Mouse (Mus musculus): ENCODE measurements at regions not wholly inside any gene's neighbourhood (a gene's known extent, or its start where the extent isn't known, plus 50 kb on each side); places are given as distances from the start of the nearest gene placed in this dataset.

DNA sequence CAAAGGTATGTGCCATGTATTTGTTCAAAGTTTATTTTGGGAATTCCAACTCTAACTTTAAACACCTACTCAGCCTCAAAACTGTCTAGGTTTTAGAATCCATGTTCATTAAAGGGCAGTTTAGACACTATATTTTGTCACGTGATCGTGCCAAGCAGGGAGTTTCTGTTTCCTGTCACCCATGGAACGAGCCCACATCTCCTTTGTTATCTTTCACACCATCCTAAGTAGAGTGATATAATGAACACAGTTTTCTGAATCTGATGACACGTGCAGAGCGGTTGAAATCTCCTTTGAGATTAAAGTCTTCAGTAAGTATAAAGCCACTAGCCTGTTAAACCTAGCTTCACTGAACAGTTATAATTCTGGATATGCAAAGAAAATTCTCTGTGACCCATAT is 1066.1 kb downstream of the Gsdmc2 start:
- DNase-seq (ENCODE audit: low spot score in 2 of 2), result no peak

GRCm38 (mm10) chr15:62752686-62753085 is 1092.3 kb downstream of the Gsdmc2 start:
- DNase-seq (ENCODE audit: low spot score in 2 of 2), result no peak

- DNase-seq (ENCODE audit: low spot score in 2 of 2), result no peak
These were observed 1101.1 kb downstream of the Gsdmc2 start for GRCm38 (mm10) chr15:62743879-62744278.

GRCm38 (mm10) chr15:62740746-62741145 is 1104.2 kb downstream of the Gsdmc2 start:
- no peak for DNase-seq (ENCODE audit: low spot score in 2 of 2)

DNA sequence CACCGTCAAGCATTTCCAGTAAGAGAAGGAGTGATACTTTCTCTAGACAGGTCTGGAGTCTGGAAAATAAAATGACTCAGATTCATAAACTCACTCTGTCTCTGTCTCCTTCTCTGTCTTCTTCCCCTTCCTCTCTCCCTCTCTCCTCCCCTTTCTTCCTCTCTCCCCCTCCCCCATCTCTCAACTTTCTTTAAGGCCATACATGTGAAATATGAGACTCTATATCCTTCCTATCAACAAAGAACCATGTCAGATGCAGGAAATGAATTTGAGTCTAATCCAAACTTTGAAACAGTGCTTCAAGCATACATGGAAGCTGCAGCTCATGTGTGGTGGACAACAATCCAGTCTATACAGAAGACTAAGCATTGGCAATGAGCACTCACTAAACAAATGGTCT is 1109.6 kb downstream of the Gsdmc2 start:
- no peak for DNase-seq (ENCODE audit: low spot score in 2 of 2)

GRCm38 (mm10) chr15:62734900-62735299 is 1110.1 kb downstream of the Gsdmc2 start:
- no peak for DNase-seq (ENCODE audit: low spot score in 2 of 2)

GRCm38 (mm10) chr15:62730524-62730923 is 1114.5 kb downstream of the Gsdmc2 start:
- DNase-seq (ENCODE audit: low spot score in 2 of 2), result no peak

- DNase-seq (ENCODE audit: low spot score in 2 of 2), result no peak
These were observed 1130.7 kb downstream of the Gsdmc2 start for GRCm38 (mm10) chr15:62714265-62714664.

DNA sequence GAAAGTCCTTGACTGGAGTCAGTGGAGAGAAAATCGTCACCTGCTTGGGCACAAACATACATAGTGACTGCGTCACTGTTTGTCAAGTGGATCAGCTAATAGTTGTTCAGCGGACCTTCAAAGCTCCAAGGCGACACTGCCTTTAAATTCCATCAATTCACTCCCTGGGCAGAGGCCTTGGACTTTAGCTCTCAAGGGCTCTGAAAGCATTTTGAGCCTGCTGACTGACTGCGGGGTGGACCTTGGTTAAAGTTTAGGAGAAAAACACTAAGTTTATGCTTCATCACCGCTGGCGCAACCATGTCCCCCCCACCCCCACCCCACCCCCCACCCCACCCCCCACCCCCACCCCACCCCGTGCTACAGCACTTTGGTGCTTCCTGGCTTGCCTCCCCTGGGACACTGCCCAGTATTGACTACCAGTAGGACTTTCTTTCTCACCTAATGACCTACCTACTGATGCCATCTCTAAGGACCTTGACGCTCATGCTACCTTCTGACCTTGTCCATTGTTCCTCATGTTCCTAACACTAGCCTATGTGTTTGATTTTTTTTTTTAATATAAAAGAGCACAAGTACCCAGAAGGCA is 1132.3 kb downstream of the Gsdmc2 start:
- DNase-seq (ENCODE audit: low spot score in 2 of 2), result no peak

GRCm38 (mm10) chr15:62712060-62712542 is 1132.9 kb downstream of the Gsdmc2 start:
- no peak for DNase-seq (ENCODE audit: low spot score in 2 of 2)

- DNase-seq (ENCODE audit: low spot score in 2 of 2), result no peak
These were observed 1135.4 kb downstream of the Gsdmc2 start for GRCm38 (mm10) chr15:62709546-62709945.

- DNase-seq (ENCODE audit: low spot score in 2 of 2), result no peak
These were observed 1146.4 kb downstream of the Gsdmc2 start for GRCm38 (mm10) chr15:62698559-62698958.

DNA sequence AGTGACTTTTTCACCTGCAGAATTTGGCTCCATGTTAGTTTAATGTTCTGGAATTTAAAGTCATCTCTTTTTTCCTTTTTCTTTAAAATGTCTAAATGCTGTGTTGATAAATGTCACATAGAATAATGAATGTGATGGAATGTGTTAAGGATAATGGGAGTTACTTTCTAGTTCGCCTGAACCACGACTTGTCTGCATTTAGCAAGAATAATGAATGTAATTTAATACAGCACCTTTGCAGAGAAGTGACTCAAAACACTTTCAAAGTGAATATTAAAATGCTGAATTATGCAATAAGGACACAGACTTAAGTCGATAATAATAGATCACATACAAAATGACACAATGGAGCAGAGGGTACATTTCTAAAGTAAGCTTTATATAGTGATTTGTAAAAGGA is 1150.2 kb downstream of the Gsdmc2 start:
- no peak for DNase-seq (ENCODE audit: low spot score in 2 of 2)

DNA sequence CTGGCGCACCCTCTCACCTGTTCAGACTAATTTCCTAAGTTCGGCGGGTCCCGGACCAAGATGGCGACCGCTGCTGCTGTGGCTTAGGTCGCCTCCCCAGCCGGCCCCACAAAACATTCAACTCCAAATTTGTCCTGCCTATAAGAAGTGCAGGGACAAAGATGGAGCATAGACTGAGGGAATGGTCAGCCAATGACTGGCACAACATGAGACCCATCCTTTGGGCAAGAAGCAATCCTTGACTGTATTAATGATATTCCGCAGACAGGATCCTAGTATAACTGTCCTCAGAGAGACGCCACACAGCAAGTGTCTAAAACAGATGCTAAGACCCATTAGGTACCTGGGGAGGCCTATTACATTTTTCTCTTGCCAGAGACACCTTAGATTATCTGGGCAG is 1151.3 kb downstream of the Gsdmc2 start:
- DNase-seq (ENCODE audit: low spot score in 2 of 2), result no peak

GRCm38 (mm10) chr15:62673410-62673809 is 1171.6 kb downstream of the Gsdmc2 start:
- DNase-seq (ENCODE audit: low spot score in 2 of 2), result no peak

- DNase-seq (ENCODE audit: low spot score in 2 of 2), result no peak
These were observed 1175.0 kb downstream of the Gsdmc2 start for GRCm38 (mm10) chr15:62670026-62670425.

- no peak for DNase-seq (ENCODE audit: low spot score in 2 of 2)
These were observed 1185.9 kb downstream of the Gsdmc2 start for GRCm38 (mm10) chr15:62659096-62659495.

DNA sequence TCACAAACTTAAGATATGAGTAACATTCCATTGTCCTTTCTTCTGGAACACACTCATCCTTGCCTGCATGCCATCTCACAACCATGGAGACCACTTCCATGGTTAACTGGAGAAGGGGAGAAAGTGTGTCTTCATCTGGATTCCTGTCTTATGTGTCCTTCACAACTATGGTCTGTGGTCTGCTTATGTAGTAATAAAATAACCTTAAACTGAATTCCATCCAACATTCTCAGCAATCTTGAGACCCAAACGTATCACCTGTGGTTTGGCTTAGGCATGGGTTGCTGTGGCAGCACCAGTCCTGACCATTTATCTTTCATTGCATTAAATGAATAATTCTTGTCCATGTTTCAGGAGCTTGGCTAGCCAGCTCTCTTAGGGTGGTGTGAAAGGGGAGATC is 1186.3 kb downstream of the Gsdmc2 start:
- no peak for DNase-seq (ENCODE audit: low spot score in 2 of 2)

- DNase-seq (ENCODE audit: low spot score in 2 of 2), result no peak
These were observed 1198.4 kb downstream of the Gsdmc2 start for GRCm38 (mm10) chr15:62646476-62647168.

DNA sequence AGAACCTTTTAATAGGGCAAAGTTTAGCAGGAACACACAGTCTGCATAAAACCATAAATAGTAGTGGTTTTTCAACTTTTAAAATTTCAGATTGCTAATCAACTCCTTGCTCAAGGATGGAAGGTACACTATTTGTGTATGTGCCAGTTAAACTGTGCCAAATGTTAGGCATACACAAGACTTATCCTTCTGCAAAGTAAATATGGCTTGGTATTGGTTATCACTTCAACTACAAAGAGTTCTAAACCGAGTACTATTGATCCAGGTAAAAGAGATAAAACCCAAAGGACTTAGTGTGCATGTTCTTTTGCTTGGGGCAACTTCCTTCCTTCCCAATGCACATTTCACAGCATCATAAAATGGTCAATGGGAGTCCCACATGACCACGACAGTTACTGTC is 1200.2 kb downstream of the Gsdmc2 start:
- DNase-seq (ENCODE audit: low spot score in 2 of 2), result no peak

DNA sequence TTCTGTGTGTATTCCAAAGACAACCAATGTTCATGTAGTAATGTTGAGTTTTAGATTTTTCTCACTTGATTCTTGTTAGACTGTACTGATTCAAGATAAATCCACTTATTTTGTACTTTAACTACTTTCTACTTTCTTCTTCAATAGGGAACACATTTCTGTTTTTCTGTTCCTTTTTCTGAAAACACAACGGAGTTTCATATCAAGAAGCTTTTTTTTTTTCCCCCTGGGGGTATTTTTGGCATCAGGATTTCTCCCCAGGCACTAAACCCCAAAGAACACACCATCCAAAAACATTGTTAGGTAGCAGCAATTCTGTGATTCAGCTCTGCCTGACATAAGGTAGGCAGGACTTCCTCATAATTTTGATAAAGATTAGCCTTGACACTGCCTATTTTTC is 1200.7 kb downstream of the Gsdmc2 start:
- no peak for DNase-seq (ENCODE audit: low spot score in 2 of 2)

- no peak for DNase-seq (ENCODE audit: low spot score in 2 of 2)
These were observed 1203.8 kb downstream of the Gsdmc2 start for GRCm38 (mm10) chr15:62641051-62641710.

GRCm38 (mm10) chr15:62625406-62625805 is 1219.6 kb downstream of the Gsdmc2 start:
- DNase-seq (ENCODE audit: low spot score in 2 of 2), result no peak
